Mouse (Mus musculus) left cerebral cortex, postnatal 4 days (tissue): ENCODE results near the gene Adam11. TPM values are rescaled to one million over a fixed set of nuclear protein-coding genes. Genes with fewer than 3 reads are reported as not detected.
A peak's percentile ranks its signal among the peaks of the same experiment; 100 is the strongest.

Experiments
- DNase-seq: peaks from one replicate; pipeline ENCODE4 v3.0.0-alpha.2; 2022
- intact Hi-C: fragments of 180-260 bp; cut with DNase I; formaldehyde crosslinking; loops from one replicate; pipeline ENCODE4 v1.15.1; 2025
- total RNA-seq, 2 experiments: library from RNA; stranded (reverse); gene quantifications; 2 replicates each; pipeline ENCODE4 v1.2.3; 2021

The Adam11 gene
- total RNA-seq, 2 experiments from 2014 or later, result 103 to 110 TPM

DNA sequence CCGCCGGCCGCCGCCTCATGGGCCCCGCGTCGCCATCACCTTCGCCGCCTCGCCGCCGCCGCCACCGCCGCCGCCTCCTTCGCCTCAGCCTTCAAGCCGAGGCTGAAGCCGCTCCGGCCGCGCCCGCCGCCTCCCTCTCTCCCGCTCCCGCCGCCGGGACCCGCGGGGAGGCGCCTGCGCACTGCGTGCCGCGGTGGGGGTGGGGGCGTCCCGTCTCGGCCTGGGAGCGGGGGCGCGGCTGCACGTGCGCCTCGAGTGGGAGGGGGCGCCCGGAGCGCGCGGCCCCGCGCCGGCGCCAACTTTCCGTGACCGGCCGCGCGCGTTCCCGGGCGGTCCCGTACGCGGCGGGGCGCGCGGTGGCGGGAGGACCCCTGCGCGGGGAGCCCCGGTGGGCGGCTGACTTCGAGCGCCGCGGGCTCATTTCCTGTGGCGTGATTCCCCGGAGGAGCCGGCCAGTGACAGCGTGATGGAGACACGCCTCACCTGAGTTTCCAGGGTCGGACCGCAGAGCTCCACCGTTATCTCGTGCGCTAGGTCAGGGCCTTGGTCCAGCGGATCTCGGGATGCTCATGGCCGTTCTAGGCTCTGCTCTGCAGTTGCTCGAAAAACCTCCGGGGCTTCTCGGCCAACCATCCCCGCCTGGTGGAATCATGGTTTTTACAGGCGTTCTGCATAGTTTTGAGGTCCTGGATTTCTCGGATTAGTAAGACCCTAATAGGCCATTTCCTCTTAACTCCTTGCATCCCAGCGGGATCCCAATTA, 58.0 kb downstream of the Adam11 start, which contains the start of gene Gjc1:
Gene Gjc1 (minus strand): TSS at position 680 of the 762 bp plus-strand sequence.
- intact Hi-C loops, result loop anchor here (5.0 kb wide), 1 partner anchor 42 kb away; no protein-coding TSS in a partner anchor
- DNase-seq, result peak; percentile 79

DNA sequence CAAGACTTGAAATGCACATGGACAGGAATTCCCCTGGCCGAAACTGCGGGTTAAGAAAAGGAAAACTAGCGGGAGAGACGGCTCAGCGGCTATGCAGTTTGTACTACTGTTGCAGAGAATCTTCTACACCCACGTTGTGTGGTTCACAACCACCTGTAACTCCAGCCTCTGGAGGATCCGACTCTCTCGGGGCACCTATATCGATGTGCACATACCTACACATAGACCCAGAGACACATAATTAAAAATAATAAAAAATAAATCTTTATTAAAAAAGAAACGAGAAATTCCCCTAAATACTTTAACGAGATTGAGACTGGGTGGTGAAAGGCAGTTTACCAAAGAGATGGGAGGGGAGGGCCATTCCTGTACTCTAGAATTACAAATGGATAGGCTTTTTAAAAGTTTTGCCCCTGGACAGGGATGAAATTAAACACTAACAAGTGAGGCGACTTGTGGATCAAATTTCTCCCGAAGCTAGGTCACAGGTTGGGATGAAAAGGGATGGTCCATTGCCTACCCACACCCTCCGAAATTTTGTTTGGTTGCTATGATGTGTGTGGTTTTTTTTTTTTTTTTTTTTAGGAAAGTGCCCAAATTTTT, 58.6 kb downstream of the Adam11 start:
- intact Hi-C loops, result loop anchor here (5.0 kb wide), 1 partner anchor 43 kb away; no protein-coding TSS in a partner anchor

DNA sequence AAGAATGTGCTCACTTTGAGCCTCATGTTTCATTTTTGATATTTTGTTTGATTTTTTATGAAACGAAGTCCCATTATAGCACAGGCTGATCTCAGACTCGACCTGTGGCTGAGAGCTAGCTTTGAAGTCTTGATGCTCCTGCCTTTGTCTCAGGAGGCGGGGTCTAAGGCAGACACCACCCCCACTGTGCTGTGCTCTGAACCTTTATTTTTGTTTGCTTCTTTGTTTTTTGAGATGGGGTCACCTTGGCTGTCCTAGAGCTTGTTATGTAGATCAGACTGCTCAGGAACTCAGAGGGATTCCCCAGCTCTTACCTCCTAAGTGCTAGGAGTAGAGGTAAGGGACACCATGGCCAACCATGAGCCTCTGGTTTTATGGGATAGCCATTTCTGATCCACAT, 59.2 kb downstream of the Adam11 start:
- no peak for DNase-seq
- intact Hi-C loops, result no loop called here

More for the DNA sequence above, 58.6 kb downstream of the Adam11 start:
- no peak for DNase-seq

DNA sequence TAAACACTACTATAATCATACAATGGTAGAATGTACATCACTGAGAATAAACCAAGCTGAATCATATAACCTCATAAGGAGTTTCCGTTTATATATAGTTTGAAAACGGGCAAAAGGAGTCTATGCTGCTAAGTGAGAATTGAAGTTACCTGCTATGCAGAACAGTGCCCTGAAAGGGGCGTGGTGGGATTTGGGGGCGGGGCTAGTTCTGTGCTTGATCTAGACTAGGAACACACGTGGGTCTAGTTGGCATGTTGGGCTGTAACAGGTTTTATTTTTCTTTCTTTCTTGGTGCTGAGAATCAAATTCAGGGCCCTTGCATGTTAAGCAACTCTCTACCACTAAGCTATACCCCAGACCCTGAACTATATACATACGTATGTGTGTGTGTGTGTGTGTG, 60.0 kb downstream of the Adam11 start:
- intact Hi-C loops, result no loop called here
- DNase-seq, result no peak

DNA sequence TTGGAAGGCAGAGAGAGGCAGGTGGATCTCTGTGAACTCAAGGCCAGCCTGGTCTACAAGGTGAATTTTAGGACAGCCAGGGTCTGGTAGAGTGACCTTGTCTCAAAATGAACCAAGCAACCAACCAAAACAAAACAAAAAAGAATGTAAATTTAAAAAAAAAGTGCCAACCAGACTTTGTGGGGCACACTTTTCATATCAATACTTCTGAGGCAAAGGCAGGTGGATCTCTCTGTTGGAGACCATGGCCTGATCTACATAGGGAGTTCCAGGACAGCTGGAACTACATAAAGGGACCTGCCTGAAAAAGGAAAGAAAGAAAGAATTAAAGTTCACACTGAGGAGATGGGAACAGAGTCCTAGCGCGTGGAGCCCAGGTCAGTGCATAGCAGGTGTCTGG, 65.2 kb downstream of the Adam11 start:
- intact Hi-C loops, result no loop called here
- no peak for DNase-seq

DNA sequence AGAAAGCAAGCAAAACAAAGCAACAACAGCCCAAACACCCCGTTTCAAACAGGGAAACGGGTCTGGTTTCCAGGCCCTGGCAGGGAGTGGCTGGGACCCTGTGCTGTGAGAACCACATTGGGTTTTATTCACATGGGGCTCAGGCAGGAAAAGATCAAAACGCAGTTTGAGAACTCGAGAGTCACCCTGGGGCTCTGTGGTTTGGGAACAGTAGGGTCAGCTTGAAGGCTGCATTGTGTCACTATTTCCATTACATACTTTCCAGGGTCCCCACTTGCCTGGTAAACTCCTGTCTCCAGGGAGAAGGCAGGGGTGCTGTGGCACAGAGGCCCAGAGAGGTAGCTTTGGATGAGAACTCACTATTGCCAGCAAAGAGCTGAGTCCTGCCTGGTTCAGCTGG, 65.9 kb downstream of the Adam11 start:
- intact Hi-C loops, result no loop called here
- DNase-seq, result no peak

Other genes with a start within 250 kb of the Adam11 start
- gene Gpatch8, start 205.0 kb upstream of the Adam11 start, total RNA-seq, result 10 to 100 TPM; 59.6 to 62.6 TPM
- 1 to 10 TPM; 2.0 to 2.2 TPM for gene Gm11627, start 182.0 kb upstream of the Adam11 start, total RNA-seq
- gene Fzd2, start 157.0 kb upstream of the Adam11 start, total RNA-seq, result 1 to 10 TPM; 6.8 to 7.4 TPM
- gene Meioc, start 97.7 kb upstream of the Adam11 start, total RNA-seq, result not detected
- gene Ccdc43, start 63.7 kb upstream of the Adam11 start, total RNA-seq, result 10 to 100 TPM; 32.8 to 34.5 TPM
- 10 to 100 TPM; 46.7 to 60.2 TPM for gene Gjc1, start 58.3 kb downstream of the Adam11 start, total RNA-seq
- gene Higd1b, start 74.4 kb downstream of the Adam11 start, total RNA-seq, result 1 to 10 TPM; 3.8 to 6.7 TPM
- 100 to 1,000 TPM; 113 to 125 TPM for gene Eftud2, start 119.5 kb downstream of the Adam11 start, total RNA-seq
- gene Ccdc103, start 119.8 kb downstream of the Adam11 start, total RNA-seq, result under 1 TPM; 0.48 to 0.95 TPM
- gene Fam187a, start 123.7 kb downstream of the Adam11 start, total RNA-seq, result not detected
- 10 to 100 TPM; 37.2 to 56.0 TPM for gene Gfap, start 139.5 kb downstream of the Adam11 start, total RNA-seq
- gene Kif18b, start 163.7 kb downstream of the Adam11 start, total RNA-seq, result 1 to 10 TPM; 3.7 to 4.1 TPM
- 10 to 100 TPM; 10.9 to 12.7 TPM for gene C1ql1, start 185.2 kb downstream of the Adam11 start, total RNA-seq